Mouse (Mus musculus): ENCODE data around the gene Trpd52l3.

Gene Trpd52l3

GRCm38 (mm10) chr19:30029894-30030635 is 26.5 kb downstream of the Trpd52l3 start, which contains the start of gene Uhrf2:
Gene Uhrf2 (plus strand): TSS chr19:30030513.
- DNase-seq (ENCODE audit: low spot score): peak; percentile 96

DNA sequence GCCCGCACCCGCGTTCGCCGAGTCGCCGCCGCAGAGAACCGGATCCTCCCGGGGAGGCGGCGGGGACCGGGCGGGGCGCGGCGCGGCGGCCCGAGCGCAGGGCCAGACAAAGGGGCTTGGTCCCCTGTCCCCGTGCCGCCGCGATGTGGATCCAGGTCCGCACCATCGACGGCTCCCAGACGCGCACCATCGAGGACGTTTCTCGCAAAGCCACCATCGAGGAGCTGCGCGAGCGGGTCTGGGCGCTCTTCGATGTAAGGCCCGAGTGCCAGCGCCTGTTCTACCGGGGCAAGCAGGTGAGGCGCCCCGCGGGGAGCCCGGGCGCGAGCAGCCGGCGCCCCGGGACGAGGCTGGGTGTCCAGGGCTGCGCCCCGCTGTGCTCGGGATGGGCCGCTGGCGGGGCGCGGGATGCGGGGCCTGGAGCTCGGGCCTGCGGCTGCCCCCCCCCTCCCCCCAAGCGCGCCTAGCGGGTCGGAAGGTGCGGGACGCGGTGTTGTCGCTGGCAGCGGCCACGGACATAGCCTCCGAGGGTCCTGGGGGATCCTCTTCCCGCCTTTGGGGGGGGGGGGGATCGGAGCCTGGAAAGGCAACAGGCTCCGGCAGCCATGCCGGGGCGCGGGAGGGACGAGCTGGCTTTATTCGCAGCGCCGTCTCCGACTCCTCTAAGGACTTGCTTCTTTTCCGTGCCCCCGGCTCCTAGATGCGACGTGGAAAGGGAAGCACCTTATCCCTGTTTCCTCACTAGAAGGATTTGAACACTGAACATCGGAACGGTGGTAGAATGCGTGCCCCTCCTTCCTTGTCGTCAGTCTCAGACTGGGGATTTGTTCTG is 27.3 kb downstream of the Trpd52l3 start:
- peak; percentile 43 for DNase-seq (ENCODE audit: low spot score)

DNA sequence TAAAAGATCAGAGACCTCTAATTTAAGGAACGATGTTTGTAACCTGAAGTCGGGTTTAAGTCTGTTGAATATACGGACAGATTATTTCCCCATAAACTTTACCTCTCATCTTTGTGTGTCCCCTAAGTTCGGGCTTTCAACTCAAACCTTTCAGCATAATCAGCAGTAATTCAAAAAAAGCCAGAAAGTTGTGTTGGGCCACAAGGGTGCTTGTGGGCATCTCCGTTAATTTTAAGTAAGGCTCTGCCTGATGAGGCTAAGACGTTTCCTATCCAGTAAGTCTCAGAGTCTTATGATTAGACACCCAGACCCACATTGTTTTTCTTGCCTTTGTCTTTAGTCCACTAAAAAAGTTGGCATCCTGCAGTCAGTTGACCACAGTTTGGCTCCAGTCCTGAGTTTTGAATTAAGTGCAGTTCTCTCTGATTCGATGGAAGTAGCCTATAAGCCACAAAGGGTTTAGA is 27.9 kb downstream of the Trpd52l3 start:
- DNase-seq (ENCODE audit: low spot score): no peak

- DNase-seq (ENCODE audit: low spot score): no peak
Measured at GRCm38 (mm10) chr19:30032206-30032605, 28.6 kb downstream of the Trpd52l3 start.

DNA sequence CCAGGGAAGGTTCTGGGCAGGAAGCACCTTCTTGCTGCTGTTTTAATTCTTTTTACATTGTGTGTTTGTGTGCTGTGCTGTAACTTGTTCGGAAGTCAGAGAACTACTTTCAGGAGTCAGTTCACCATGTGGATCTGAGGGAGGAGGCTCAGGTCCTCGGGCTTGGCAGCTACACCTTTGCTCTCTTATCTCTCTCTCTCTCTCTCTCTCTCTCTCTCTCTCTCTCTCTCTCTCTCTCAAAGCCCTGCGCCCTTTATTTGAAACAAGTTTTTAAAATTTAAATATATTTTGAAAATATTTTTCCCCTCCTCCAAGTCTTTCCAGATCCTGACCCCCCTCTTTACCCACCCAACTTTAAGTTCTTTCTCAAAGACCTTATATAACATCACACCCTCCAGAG is 31.8 kb downstream of the Trpd52l3 start:
- DNase-seq (ENCODE audit: low spot score): no peak

GRCm38 (mm10) chr19:30043691-30044090 is 40.1 kb downstream of the Trpd52l3 start:
- no peak for DNase-seq (ENCODE audit: low spot score)

DNA sequence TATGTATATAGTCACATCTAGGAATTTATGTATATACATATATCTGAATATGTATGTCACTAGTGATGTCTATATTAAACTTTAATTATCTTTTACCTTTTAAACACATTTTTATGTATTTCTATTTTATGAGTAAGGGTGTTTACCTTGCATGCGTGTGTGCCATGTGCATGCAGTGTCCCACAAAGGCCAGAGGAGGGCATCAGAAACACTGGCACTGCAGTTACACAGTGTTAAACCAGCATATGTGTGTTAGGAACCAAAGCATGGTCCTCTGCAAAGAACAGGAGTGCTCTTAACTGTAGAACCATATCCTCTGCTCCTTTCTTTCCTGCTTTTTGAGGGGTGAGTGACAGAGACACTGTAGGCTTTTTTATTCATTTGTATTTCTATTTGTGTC is 41.0 kb downstream of the Trpd52l3 start:
- DNase-seq (ENCODE audit: low spot score): no peak

DNA sequence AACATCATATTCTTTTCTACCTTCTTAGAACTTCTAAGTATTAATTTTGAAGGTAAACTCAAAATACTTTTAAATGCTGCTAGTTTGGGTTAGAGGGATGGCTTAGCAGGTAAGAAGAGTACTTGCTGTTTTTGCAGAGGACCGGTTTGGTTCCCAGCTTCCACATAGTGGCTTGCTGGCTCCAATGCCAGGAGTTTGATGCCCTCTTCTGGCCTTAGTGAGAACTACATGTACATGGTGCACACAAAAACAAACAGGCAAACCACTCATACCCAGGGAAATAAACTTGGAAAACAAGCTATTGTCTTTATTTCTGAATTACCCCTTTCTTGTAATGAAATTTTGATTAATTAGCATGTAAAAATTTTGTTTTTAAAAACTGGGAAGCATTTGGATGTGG is 42.3 kb downstream of the Trpd52l3 start:
- no peak for DNase-seq (ENCODE audit: low spot score)

DNA sequence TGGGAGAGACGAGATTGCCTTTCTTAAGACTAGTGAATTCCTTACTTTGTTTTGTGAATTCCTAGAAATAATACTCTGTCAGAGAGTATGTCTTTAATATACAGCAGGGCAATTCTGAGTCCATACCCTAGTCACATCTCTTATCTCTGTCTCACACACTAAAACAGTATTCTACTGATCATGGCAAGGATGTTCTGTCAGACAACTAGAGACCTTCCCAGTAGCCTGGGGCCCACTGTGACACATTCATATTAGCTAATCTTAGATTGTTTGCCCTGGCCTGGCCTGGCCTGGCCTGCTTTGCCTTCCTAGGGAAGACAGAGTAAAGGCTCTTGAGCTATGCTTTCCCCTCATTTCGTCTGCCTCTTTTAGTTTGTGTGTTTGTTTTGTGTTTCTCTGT is 47.0 kb downstream of the Trpd52l3 start:
- DNase-seq (ENCODE audit: low spot score): no peak

DNA sequence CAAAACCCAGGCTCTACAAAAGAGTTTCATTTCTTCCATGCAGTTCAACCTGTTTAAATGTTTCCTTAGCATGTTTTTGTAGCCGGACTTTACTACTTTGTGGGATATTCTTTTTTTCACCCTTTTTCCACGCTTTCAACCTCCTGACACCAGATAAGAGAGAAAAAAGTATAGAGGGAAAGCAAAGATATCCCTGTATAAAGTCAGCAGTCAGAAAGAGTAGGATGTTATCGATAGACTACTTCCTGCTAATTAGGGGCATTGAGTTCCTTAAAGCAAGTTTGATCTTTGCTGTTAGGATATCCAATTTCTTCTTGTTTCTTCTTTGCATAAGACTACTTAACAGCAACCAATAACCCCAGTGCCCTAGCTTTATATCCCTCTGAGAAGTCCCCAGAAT is 47.9 kb downstream of the Trpd52l3 start:
- no peak for DNase-seq (ENCODE audit: low spot score)

- DNase-seq (ENCODE audit: low spot score): no peak
Measured at GRCm38 (mm10) chr19:30054218-30054617, 50.6 kb downstream of the Trpd52l3 start.
